Mouse (Mus musculus) liver, embryonic 16.5 days (tissue): ENCODE data around the gene Prmt7. TPM values are rescaled to one million over a fixed set of nuclear protein-coding genes. Genes with fewer than 3 reads are reported as not detected.
"Not testable (repeated sequence)": the region's sequence is repeated elsewhere in the genome, so short reads cannot be mapped to it uniquely, and the experiment has no call there.

ENCODE experiments used
- ATAC-seq: fragments of 200-750 bp; cut with Nextera tagmentation; 2 replicates; pipeline ENCODE4 v1.8.0; 2017; ENCODE audit warnings: low read depth, mild to moderate bottlenecking, moderate number of reproducible peaks, moderate library complexity
- H3K27ac ChIP-seq: fragments of 300-500 bp; sonication (generic); 2 replicates; pipeline ENCODE4 v1.5.1; 2014; ENCODE audit warnings: mild to moderate bottlenecking, low read length
- H3K27me3 ChIP-seq: fragments of 300-500 bp; sonication (generic); 2 replicates; pipeline ENCODE4 v1.6.1; 2014; ENCODE audit warnings: low read depth, low read length, mixed read lengths; ENCODE audit not compliant: control insufficient read depth, insufficient read depth
- H3K36me3 ChIP-seq: fragments of 300-500 bp; sonication (generic); 2 replicates; pipeline ENCODE4 v1.6.1; 2014; ENCODE audit warnings: mild to moderate bottlenecking; ENCODE audit not compliant: control insufficient read depth, insufficient read depth
- H3K4me1 ChIP-seq: fragments of 300-500 bp; sonication (generic); 2 replicates; pipeline ENCODE4 v1.6.1; 2014; ENCODE audit warnings: low read depth, low read length, mixed read lengths; ENCODE audit not compliant: control insufficient read depth
- H3K4me2 ChIP-seq: fragments of 300-500 bp; sonication (generic); 2 replicates; pipeline ENCODE4 v1.6.1; 2014; ENCODE audit warnings: low read depth, low read length, mixed read lengths
- H3K4me3 ChIP-seq: fragments of 300-500 bp; sonication (generic); 2 replicates; pipeline ENCODE4 v1.5.1; 2014; ENCODE audit warnings: low read depth, mild to moderate bottlenecking, low read length
- H3K9ac ChIP-seq: fragments of 300-500 bp; sonication (generic); 2 replicates; pipeline ENCODE4 v1.6.1; 2014; ENCODE audit warnings: low read depth, low read length
- H3K9me3 ChIP-seq: fragments of 300-500 bp; sonication (generic); replicated peaks from 2 replicates; pipeline ENCODE4 v1.6.1; 2016; ENCODE audit warnings: low read length; ENCODE audit not compliant: control insufficient read depth
- WGBS: fragments of 180-500 bp; shearing (Covaris S2); extraction: QIAGEN DNeasy Blood & Tissue Kit; methylation state at CpG from one replicate; pipeline ENCODE4 v1.1.7; 2014; ENCODE audit not compliant: insufficient replicate concordance; 5-methylcytosine and 5-hydroxymethylcytosine counted together
- polyA plus RNA-seq: library from polyadenylated mRNA; unstranded; fragments of >200 nt; fragmentation: Nextera tagmentation; extraction: Ambion mirVana; gene quantifications from 2 replicates; pipeline ENCODE4 v1.2.1, GENCODE M21; 2015

The Prmt7 gene
- polyA plus RNA-seq, 1 experiment from 2014 or later: 18.0 TPM

DNA sequence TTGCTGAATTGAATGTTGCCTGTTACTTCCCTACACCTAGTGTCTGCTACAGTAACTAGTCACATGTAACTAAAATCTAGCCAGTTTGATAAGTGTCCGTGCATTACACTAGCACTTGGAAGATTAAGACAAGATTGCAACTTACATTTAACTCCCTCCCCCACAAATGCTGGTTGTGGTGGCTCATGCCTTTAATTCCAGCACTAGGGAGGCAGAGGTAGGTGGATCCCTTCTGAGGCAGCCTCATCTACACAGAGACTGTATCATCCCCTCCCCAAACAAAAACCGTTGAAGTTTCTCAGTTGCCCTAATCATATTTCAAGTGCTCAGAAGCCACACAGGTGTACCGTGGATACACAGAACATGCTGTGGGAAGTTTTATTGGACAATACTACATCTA is 11.1 kb upstream of the Prmt7 start:
- peaks cover 15% of the 10 kb centered on the region for H3K36me3 ChIP-seq
- not testable (repeated sequence) for H3K27me3 ChIP-seq, H3K4me3 ChIP-seq, H3K9ac ChIP-seq, ATAC-seq, H3K27ac ChIP-seq, H3K4me2 ChIP-seq, H3K9me3 ChIP-seq, H3K4me1 ChIP-seq
- WGBS: 71% methylated on average over 3 of the region's 3 CpGs

- peak overlapping the region; percentile 93 for H3K4me3 ChIP-seq
- peak; percentile 50 for ATAC-seq
- H3K36me3 ChIP-seq: peaks cover 8% of the 10 kb centered on the region; the same call in 1 of the 2 replicates
- H3K9ac ChIP-seq: peak overlapping the region; percentile 94
- H3K4me2 ChIP-seq: peak overlapping the region; percentile 84
- WGBS: under 1% methylated on average over 35 of the region's 35 CpGs
- H3K27ac ChIP-seq: peak overlapping the region; percentile 90
- H3K4me1 ChIP-seq: peaks cover 12% of the 10 kb centered on the region
- H3K9me3 ChIP-seq: no peaks in the 10 kb centered on the region
- no peaks in the 10 kb centered on the region for H3K27me3 ChIP-seq
These were observed 553 bp upstream of the Prmt7 start for GRCm38 (mm10) chr8:106210035-106210731.

- WGBS: 2% methylated on average over 13 of the region's 13 CpGs
- H3K4me2 ChIP-seq: peak overlapping the region; percentile 84
- no peaks in the 10 kb centered on the region for H3K27me3 ChIP-seq
- H3K9me3 ChIP-seq: no peaks in the 10 kb centered on the region
- ATAC-seq: no peak
- peak overlapping the region; percentile 93 for H3K4me3 ChIP-seq
- H3K36me3 ChIP-seq: peaks cover 5% of the 10 kb centered on the region; the same call in 1 of the 2 replicates
- H3K9ac ChIP-seq: peak overlapping the region; percentile 94
- peak overlapping the region; percentile 90 for H3K27ac ChIP-seq
- H3K4me1 ChIP-seq: peaks cover 12% of the 10 kb centered on the region
These were observed 685 bp downstream of the Prmt7 start for GRCm38 (mm10) chr8:106211421-106211820.

- Histone ChIP-seq H3K27ac (no peak overlapping the region), H3K4me3 (no peak overlapping the region), H3K4me1 (peaks cover 12% of the 10 kb centered on the region), H3K36me3 (0 out of 2 replicates have a peak, but pooled peaks cover 5% of the 10 kb centered on the region), H3K9ac (no peak overlapping the region), H3K4me2 (no peak overlapping the region), H3K27me3 (no peaks in the 10 kb centered on the region), H3K9me3 (no peaks in the 10 kb centered on the region)
- 83% methylated on average over 3 of the region's 3 CpGs for WGBS
- ATAC-seq: no peak
These were observed 3.2 kb downstream of the Prmt7 start for GRCm38 (mm10) chr8:106213959-106214358.

DNA sequence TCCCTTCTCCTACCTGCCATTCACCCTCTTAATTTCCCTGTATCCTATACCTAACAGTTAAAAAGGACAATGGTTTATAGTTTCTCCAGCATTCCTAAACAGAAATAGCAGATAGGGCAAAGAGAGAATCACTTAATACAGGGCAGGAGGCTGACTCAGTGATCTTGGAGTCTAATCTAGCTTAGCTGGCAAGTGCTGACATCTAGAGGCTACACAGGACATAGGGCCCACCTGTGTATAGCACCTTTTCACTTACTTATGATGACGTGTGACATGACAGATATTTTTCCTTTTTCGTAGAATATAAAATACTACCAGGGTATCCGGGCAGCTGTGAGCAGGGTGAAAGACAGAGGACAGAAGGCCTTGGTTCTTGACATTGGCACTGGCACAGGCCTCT is 8.9 kb downstream of the Prmt7 start:
- Histone ChIP-seq H3K4me2 (no peak overlapping the region), H3K4me1 (no peaks in the 10 kb centered on the region), H3K9ac (no peak overlapping the region), H3K9me3 (no peaks in the 10 kb centered on the region), H3K27ac (no peak overlapping the region), H3K27me3 (no peaks in the 10 kb centered on the region), H3K36me3 (no peaks in the 10 kb centered on the region; the same call in 1 of the 2 replicates), H3K4me3 (no peak overlapping the region)
- ATAC-seq: no peak
- 76% methylated on average over 3 of the region's 3 CpGs for WGBS

DNA sequence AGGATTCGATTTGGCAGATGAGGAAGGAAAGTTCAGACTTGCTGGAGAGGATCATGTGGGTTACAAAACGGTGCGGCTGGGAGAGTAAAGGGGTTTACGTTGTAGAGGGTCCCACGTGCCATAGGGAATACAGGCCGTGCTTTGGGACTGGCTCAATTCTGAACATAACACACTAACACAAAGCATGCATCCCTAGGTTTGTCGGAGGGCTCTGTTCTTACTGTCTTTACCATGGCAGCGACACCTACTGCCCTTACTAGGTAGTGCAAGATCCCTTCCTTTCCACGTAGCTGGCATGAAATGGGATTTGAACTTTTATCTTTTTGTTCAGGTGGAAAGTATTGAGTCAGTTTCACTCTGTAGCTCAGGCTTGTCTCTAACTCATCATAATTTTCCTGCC is 15.9 kb downstream of the Prmt7 start:
- no peaks in the 10 kb centered on the region for H3K4me1 ChIP-seq
- no peak overlapping the region for H3K4me2 ChIP-seq
- ATAC-seq: no peak
- H3K36me3 ChIP-seq: no peaks in the 10 kb centered on the region; the same call in 1 of the 2 replicates
- WGBS: 39% methylated on average over 9 of the region's 9 CpGs
- no peaks in the 10 kb centered on the region for H3K9me3 ChIP-seq
- no peak overlapping the region for H3K4me3 ChIP-seq
- H3K9ac ChIP-seq: no peak overlapping the region
- no peaks in the 10 kb centered on the region for H3K27me3 ChIP-seq
- no peak overlapping the region for H3K27ac ChIP-seq

DNA sequence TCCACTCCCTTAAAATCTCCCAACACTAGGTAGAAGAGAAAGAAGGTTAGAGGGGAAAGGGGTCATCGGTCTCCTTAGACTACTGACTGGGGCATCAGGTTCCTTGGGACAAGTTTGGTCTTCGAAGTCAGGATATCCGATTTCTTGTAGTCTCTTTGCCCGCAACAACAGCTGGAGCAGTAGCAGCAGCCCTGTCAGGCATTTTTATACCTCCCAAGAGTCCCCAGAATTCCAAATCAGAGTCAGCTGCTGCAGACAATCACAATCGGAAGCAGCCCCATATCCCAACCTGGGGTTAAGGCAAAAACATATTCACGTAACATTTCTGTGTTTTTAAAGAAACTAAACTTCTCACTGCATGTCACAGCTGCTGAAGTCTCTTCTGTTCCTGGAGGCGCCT is 20.8 kb downstream of the Prmt7 start:
- Histone ChIP-seq H3K4me1 (no peaks in the 10 kb centered on the region), H3K36me3 (no peaks in the 10 kb centered on the region; the same call in none of the 2 replicates), H3K4me3 (no peak overlapping the region), H3K9ac (no peak overlapping the region), H3K27ac (no peak overlapping the region), H3K27me3 (no peaks in the 10 kb centered on the region), H3K9me3 (no peaks in the 10 kb centered on the region), H3K4me2 (no peak overlapping the region)
- 73% methylated on average over 7 of the region's 7 CpGs for WGBS
- ATAC-seq: no peak

DNA sequence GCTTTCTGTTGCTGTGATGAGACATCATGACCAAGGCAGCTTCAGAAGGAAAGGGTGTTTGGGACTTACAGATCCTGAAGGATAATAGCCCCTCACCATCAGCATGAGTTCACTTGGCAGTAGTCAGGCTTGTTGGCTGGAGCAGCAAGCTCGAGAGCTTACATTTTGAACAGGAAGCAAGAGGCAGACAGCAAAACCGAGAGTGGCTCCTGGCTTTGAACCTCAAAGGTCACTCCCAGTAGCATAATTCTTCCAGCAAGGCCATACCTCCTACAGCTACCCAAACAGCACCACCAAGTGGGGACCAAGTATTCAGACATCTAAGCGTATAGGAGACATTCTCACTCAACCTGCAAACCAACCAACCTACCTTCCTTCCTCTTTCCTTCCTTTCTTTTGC is 22.0 kb downstream of the Prmt7 start:
- Histone ChIP-seq H3K9ac (no peak overlapping the region), H3K9me3 (no peaks in the 10 kb centered on the region), H3K27me3 (no peaks in the 10 kb centered on the region), H3K4me3 (no peak overlapping the region), H3K4me1 (no peaks in the 10 kb centered on the region), H3K36me3 (no peaks in the 10 kb centered on the region; the same call in none of the 2 replicates), H3K27ac (no peak overlapping the region), H3K4me2 (no peak overlapping the region)
- WGBS: 64% methylated on average over 3 of the region's 3 CpGs
- no peak for ATAC-seq

DNA sequence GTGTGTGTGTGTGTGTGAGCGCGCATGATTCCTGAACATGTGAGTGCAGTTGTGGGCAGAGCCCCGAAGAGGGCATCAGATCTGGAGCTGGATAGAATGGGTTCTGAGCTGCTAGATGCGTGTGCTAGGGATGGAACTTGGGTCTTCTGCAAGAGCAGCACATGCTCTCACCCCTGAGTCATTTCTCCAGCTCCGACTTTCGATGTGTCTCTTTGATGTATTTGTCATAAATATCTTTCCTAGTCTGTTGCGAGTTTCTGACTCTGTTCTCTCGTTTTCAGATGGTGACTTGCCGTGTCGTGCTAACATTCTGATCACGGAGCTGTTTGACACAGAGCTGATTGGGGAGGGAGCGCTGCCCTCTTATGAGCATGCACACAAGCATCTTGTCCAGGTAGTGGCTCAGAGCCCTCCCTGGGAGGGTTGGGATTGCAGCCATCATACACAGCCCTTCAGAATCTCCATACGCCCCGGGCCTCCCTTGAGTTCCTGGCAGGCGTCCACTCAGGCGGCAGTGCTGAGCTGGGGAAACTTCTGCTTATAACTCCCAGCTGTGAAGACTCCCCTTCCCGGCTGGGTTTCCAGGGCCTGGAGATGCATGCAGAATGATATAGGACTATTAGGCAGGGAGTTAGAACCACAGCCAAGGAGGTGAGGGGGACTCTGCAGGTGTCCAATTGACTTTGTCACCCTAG is 24.0 kb downstream of the Prmt7 start:
- no peaks in the 10 kb centered on the region for H3K9me3 ChIP-seq
- no peak overlapping the region for H3K27ac ChIP-seq
- H3K36me3 ChIP-seq: no peaks in the 10 kb centered on the region; the same call in none of the 2 replicates
- WGBS: 84% methylated on average over 17 of the region's 17 CpGs
- H3K4me2 ChIP-seq: no peak overlapping the region
- no peaks in the 10 kb centered on the region for H3K27me3 ChIP-seq
- no peak overlapping the region for H3K4me3 ChIP-seq
- no peaks in the 10 kb centered on the region for H3K4me1 ChIP-seq
- ATAC-seq: no peak
- no peak overlapping the region for H3K9ac ChIP-seq
